Mouse (Mus musculus): ENCODE results near the gene Rfc1.

GRCm38 (mm10) chr5:65324271-65324670, 11.2 kb downstream of the Rfc1 start:
- TF ChIP-seq POLR2A (IDR thresholded peaks at IDR 0.05; ENCODE audit: low read depth, low read length) (no peak), CTCF (conservative IDR thresholded peaks at IDR 0.05; ENCODE audit: insufficient read depth, insufficient read length, low read depth, low read length) (no peak)
